Mouse (Mus musculus) testis, adult 2 months (tissue): Measurements from ENCODE around the gene Nid1.

Experiments used
- CTCF ChIP-seq: fragments of 200-500 bp; IDR thresholded peaks from 2 replicates; pipeline ENCODE4 v1.5.1; 2012; ENCODE audit warnings: low read depth, mild to moderate bottlenecking, inconsistent platforms, low read length, moderate library complexity; ENCODE audit not compliant: control insufficient read depth, insufficient read depth, insufficient replicate concordance
- POLR2A ChIP-seq: fragments of 200-500 bp; IDR thresholded peaks from 2 replicates; pipeline ENCODE4 v1.6.1; 2012; ENCODE audit warnings: low read depth, mild to moderate bottlenecking, inconsistent platforms, low read length, moderate library complexity; ENCODE audit not compliant: control insufficient read depth

DNA sequence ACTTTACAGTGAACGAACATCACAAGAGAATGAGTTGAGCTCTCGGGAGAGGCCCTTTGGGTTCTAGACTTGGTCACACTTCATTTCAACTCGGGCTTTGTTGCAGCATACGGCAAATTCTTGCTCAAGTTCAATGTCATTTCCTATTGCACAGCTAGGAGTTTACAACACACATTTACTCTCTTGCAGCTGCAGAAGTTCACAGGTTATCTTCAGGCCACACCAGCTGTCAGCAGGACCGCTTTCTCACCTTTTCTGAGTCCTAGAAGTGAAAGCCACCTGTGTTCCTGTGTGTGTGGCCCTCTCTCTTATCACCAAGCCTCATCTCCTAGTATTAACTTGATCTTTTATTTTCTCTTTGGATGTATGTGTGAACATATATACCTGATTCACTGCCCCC is 121.5 kb downstream of the Nid1 start:
- TF ChIP-seq CTCF: no peak
- TF ChIP-seq POLR2A: no peak
